Mouse (Mus musculus) brain, embryonic 14.5 days (tissue): Measurements from ENCODE around the gene Adcyap1. TPM values are rescaled to one million over a fixed set of nuclear protein-coding genes. Genes with fewer than 3 reads are reported as not detected.
A peak's percentile ranks its signal among the peaks of the same experiment; 100 is the strongest.

Source experiments
- DNase-seq: peaks from one replicate; pipeline ENCODE4 v3.0.0-alpha.2; 2011; ENCODE audit warnings: low read depth
- CTCF ChIP-seq: fragments of 200-500 bp; IDR thresholded peaks from 2 replicates; pipeline ENCODE4 v1.5.1; 2012; ENCODE audit warnings: inconsistent platforms, mild to moderate bottlenecking, moderate library complexity, borderline replicate concordance; ENCODE audit not compliant: insufficient read depth, insufficient read length; ENCODE audit errors: extremely low read depth
- POLR2A ChIP-seq: fragments of 200-500 bp; IDR thresholded peaks from 2 replicates; pipeline ENCODE4 v1.6.1; 2012; ENCODE audit warnings: mild to moderate bottlenecking, inconsistent platforms, borderline replicate concordance; ENCODE audit not compliant: poor library complexity, insufficient read depth, insufficient read length, severe bottlenecking; ENCODE audit errors: extremely low read depth
- polyA plus RNA-seq: library from polyadenylated mRNA; depleted of rRNA; stranded (reverse); fragments of >200 nt; gene quantifications from 2 replicates; pipeline ENCODE4 v1.2.3, GENCODE M21; 2012

Adcyap1 gene
- polyA plus RNA-seq, 1 experiment = 20.2 TPM

GRCm38 (mm10) chr17:93203076-93204031, 4.5 kb downstream of the Adcyap1 start:
- DNase-seq = peak; percentile 80
- no peak for TF ChIP-seq POLR2A
- no peak for TF ChIP-seq CTCF

GRCm38 (mm10) chr17:93217785-93218184, 19.0 kb downstream of the Adcyap1 start:
- no peak for TF ChIP-seq CTCF
- TF ChIP-seq POLR2A = no peak
- no peak for DNase-seq

GRCm38 (mm10) chr17:93218640-93219039, 19.8 kb downstream of the Adcyap1 start:
- DNase-seq = no peak
- TF ChIP-seq CTCF (no peak), POLR2A (no peak)

GRCm38 (mm10) chr17:93237355-93237754, 38.5 kb downstream of the Adcyap1 start:
- peak; percentile 5 for DNase-seq
- TF ChIP-seq POLR2A = no peak
- TF ChIP-seq CTCF = no peak
